Mouse (Mus musculus): Measurements from ENCODE around the gene Nucb1. TPM values are rescaled to one million over a fixed set of nuclear protein-coding genes. Genes with fewer than 3 reads are reported as not detected.
"Not testable (repeated sequence)": the region's sequence is repeated elsewhere in the genome, so short reads cannot be mapped to it uniquely, and the experiment has no call there.

The Nucb1 gene
- polyA plus RNA-seq, 1 experiment from 2014 or later, result 118 TPM

- H3K36me3 ChIP-seq (replicated peaks), result peaks cover 16% of the 10 kb centered on the region
- H3K4me3 ChIP-seq (replicated peaks), result peak within 1 kb of the TSS; percentile 62
- 5% methylated on average over 38 of the region's 38 CpGs for WGBS (ENCODE audit: insufficient replicate concordance)
- H3K9me3 ChIP-seq (replicated peaks), result no peaks in the 10 kb centered on the region
- peaks cover 67% of the 10 kb centered on the region for H3K4me1 ChIP-seq (replicated peaks)
- peak within 1 kb of the TSS; percentile 56; the same call in 1 of the 2 replicates for H3K9ac ChIP-seq
- ATAC-seq (ENCODE audit: insufficient read depth), result peak; percentile 59
- H3K27me3 ChIP-seq, result no peaks in the 10 kb centered on the region
- peak within 1 kb of the TSS; percentile 34 for H3K27ac ChIP-seq (replicated peaks)
- peak within 1 kb of the TSS; percentile 76 for H3K4me2 ChIP-seq
Observed at GRCm38 (mm10) chr7:45488293-45489204, 21.7 kb downstream of the Nucb1 start, which contains the start of gene Dhdh. Dhdh (minus strand) TSS chr7:45488805.

GRCm38 (mm10) chr7:45487861-45488292, 22.3 kb downstream of the Nucb1 start:
- Histone ChIP-seq H3K4me3 (replicated peaks) (peak overlapping the region; percentile 62), H3K9me3 (replicated peaks) (no peaks in the 10 kb centered on the region), H3K36me3 (replicated peaks) (peaks cover 9% of the 10 kb centered on the region), H3K4me2 (peak overlapping the region; percentile 76), H3K27ac (replicated peaks) (no peak overlapping the region), H3K27me3 (no peaks in the 10 kb centered on the region), H3K9ac (peak overlapping the region; percentile 56; the same call in 1 of the 2 replicates), H3K4me1 (replicated peaks) (peaks cover 71% of the 10 kb centered on the region)
- 62% methylated on average over 11 of the region's 11 CpGs for WGBS (ENCODE audit: insufficient replicate concordance)
- 0 out of 2 replicates have a peak, but pooled peaks have one; percentile 1 for ATAC-seq (ENCODE audit: insufficient read depth)

GRCm38 (mm10) chr7:45486761-45487415, 23.3 kb downstream of the Nucb1 start, which contains the start of gene Gm45808:
Gm45808 (minus strand) TSS chr7:45486811.
- H3K4me1 ChIP-seq (replicated peaks), result peaks cover 70% of the 10 kb centered on the region
- H3K9ac ChIP-seq, result no peak within 1 kb of the TSS
- WGBS (ENCODE audit: insufficient replicate concordance), result 77% methylated on average over 12 of the region's 12 CpGs
- H3K27me3 ChIP-seq, result no peaks in the 10 kb centered on the region
- no peak within 1 kb of the TSS for H3K4me3 ChIP-seq (replicated peaks)
- peak within 1 kb of the TSS; percentile 76; the same call in 1 of the 2 replicates for H3K4me2 ChIP-seq
- no peak within 1 kb of the TSS for H3K27ac ChIP-seq (replicated peaks)
- H3K9me3 ChIP-seq (replicated peaks), result no peaks in the 10 kb centered on the region
- no peak for ATAC-seq (ENCODE audit: insufficient read depth)
- no peaks in the 10 kb centered on the region for H3K36me3 ChIP-seq (replicated peaks)

GRCm38 (mm10) chr7:45486158-45486557, 24.0 kb downstream of the Nucb1 start:
- Histone ChIP-seq H3K9me3 (replicated peaks) (no peaks in the 10 kb centered on the region), H3K4me2 (0 out of 2 replicates have a peak overlapping the region, but pooled peaks have one; percentile 10), H3K4me1 (replicated peaks) (peaks cover 67% of the 10 kb centered on the region), H3K27ac (replicated peaks) (no peak overlapping the region), H3K4me3 (replicated peaks) (no peak overlapping the region), H3K27me3 (no peaks in the 10 kb centered on the region), H3K36me3 (replicated peaks) (no peaks in the 10 kb centered on the region), H3K9ac (no peak overlapping the region)
- ATAC-seq (ENCODE audit: insufficient read depth), result no peak
- WGBS (ENCODE audit: insufficient replicate concordance), result 14% methylated on average over 7 of the region's 7 CpGs

GRCm38 (mm10) chr7:45484985-45485384, 25.2 kb downstream of the Nucb1 start:
- H3K36me3 ChIP-seq (replicated peaks); H3K4me2 ChIP-seq; H3K27me3 ChIP-seq; ATAC-seq (ENCODE audit: insufficient read depth); H3K4me3 ChIP-seq (replicated peaks); H3K9ac ChIP-seq; H3K27ac ChIP-seq (replicated peaks); H3K9me3 ChIP-seq (replicated peaks): not testable (repeated sequence)
- 83% methylated on average over 5 of the region's 5 CpGs for WGBS (ENCODE audit: insufficient replicate concordance)
- peaks cover 55% of the 10 kb centered on the region for H3K4me1 ChIP-seq (replicated peaks)

GRCm38 (mm10) chr7:45482166-45482565, 28.0 kb downstream of the Nucb1 start:
- H3K27ac ChIP-seq (replicated peaks), result no peak overlapping the region
- 12% methylated on average over 1 of the region's 1 CpGs for WGBS (ENCODE audit: insufficient replicate concordance)

GRCm38 (mm10) chr7:45481374-45481927, 28.8 kb downstream of the Nucb1 start, which contains the start of gene Tulp2:
Tulp2 (plus strand) TSS chr7:45481877.
- 0 out of 2 replicates have a peak, but pooled peaks cover 6% of the 10 kb centered on the region for H3K36me3 ChIP-seq (replicated peaks)
- peak; percentile 51; the same call in 1 of the 2 replicates for ATAC-seq (ENCODE audit: insufficient read depth)
- H3K9me3 ChIP-seq (replicated peaks), result no peaks in the 10 kb centered on the region
- H3K4me1 ChIP-seq (replicated peaks), result peaks cover 32% of the 10 kb centered on the region
- H3K27ac ChIP-seq (replicated peaks), result no peak within 1 kb of the TSS
- H3K9ac ChIP-seq, result no peak within 1 kb of the TSS
- WGBS (ENCODE audit: insufficient replicate concordance), result 36% methylated on average over 15 of the region's 15 CpGs
- no peak within 1 kb of the TSS; the same call in 1 of the 2 replicates for H3K4me2 ChIP-seq
- H3K4me3 ChIP-seq (replicated peaks), result no peak within 1 kb of the TSS
- no peaks in the 10 kb centered on the region for H3K27me3 ChIP-seq

More at GRCm38 (mm10) chr7:45482166-45482565, 28.0 kb downstream of the Nucb1 start:
- H3K4me3 ChIP-seq (replicated peaks), result no peak overlapping the region
- peaks cover 32% of the 10 kb centered on the region for H3K4me1 ChIP-seq (replicated peaks)
- no peak overlapping the region for H3K9ac ChIP-seq
- H3K4me2 ChIP-seq, result no peak overlapping the region
- H3K27me3 ChIP-seq, result no peaks in the 10 kb centered on the region
- no peaks in the 10 kb centered on the region for H3K9me3 ChIP-seq (replicated peaks)
- ATAC-seq (ENCODE audit: insufficient read depth), result no peak
- 0 out of 2 replicates have a peak, but pooled peaks cover 6% of the 10 kb centered on the region for H3K36me3 ChIP-seq (replicated peaks)

- H3K36me3 ChIP-seq (replicated peaks); H3K27ac ChIP-seq (replicated peaks); ATAC-seq (ENCODE audit: insufficient read depth); H3K9ac ChIP-seq; H3K4me3 ChIP-seq (replicated peaks); H3K9me3 ChIP-seq (replicated peaks); H3K4me2 ChIP-seq; H3K27me3 ChIP-seq: not testable (repeated sequence)
- H3K4me1 ChIP-seq (replicated peaks), result peaks cover 36% of the 10 kb centered on the region
- 66% methylated on average over 4 of the region's 4 CpGs for WGBS (ENCODE audit: insufficient replicate concordance)
Observed at GRCm38 (mm10) chr7:45480310-45480709, 29.9 kb downstream of the Nucb1 start.

- H3K27ac ChIP-seq (replicated peaks), result no peak overlapping the region
- 82% methylated on average over 7 of the region's 7 CpGs for WGBS (ENCODE audit: insufficient replicate concordance)
- no peak overlapping the region for H3K4me2 ChIP-seq
- H3K4me1 ChIP-seq (replicated peaks), result peaks cover 44% of the 10 kb centered on the region
- ATAC-seq (ENCODE audit: insufficient read depth), result no peak
- no peaks in the 10 kb centered on the region for H3K27me3 ChIP-seq
- 0 out of 2 replicates have a peak, but pooled peaks cover 6% of the 10 kb centered on the region for H3K36me3 ChIP-seq (replicated peaks)
- no peak overlapping the region for H3K9ac ChIP-seq
- no peaks in the 10 kb centered on the region for H3K9me3 ChIP-seq (replicated peaks)
- no peak overlapping the region for H3K4me3 ChIP-seq (replicated peaks)
Observed at GRCm38 (mm10) chr7:45478774-45479173, 31.4 kb downstream of the Nucb1 start.

GRCm38 (mm10) chr7:45477003-45477402, 33.2 kb downstream of the Nucb1 start:
- H3K9ac ChIP-seq, result no peak overlapping the region
- H3K4me2 ChIP-seq, result no peak overlapping the region
- H3K4me1 ChIP-seq (replicated peaks), result peaks cover 35% of the 10 kb centered on the region
- H3K9me3 ChIP-seq (replicated peaks), result no peaks in the 10 kb centered on the region
- ATAC-seq (ENCODE audit: insufficient read depth), result no peak
- H3K36me3 ChIP-seq (replicated peaks), result 0 out of 2 replicates have a peak, but pooled peaks cover 6% of the 10 kb centered on the region
- H3K27me3 ChIP-seq, result no peaks in the 10 kb centered on the region
- 7% methylated on average over 3 of the region's 3 CpGs for WGBS (ENCODE audit: insufficient replicate concordance)
- H3K27ac ChIP-seq (replicated peaks), result no peak overlapping the region
- no peak overlapping the region for H3K4me3 ChIP-seq (replicated peaks)

All from liver, embryonic 15.5 days (tissue).